Mouse (Mus musculus) hindbrain, embryonic 14.5 days (tissue): ENCODE results near the gene Klf16. TPM values are rescaled to one million over a fixed set of nuclear protein-coding genes. Genes with fewer than 3 reads are reported as not detected.
"Not testable (repeated sequence)": the region's sequence is repeated elsewhere in the genome, so short reads cannot be mapped to it uniquely, and the experiment has no call there.

Experiments
- ATAC-seq: fragments of 200-750 bp; cut with Nextera tagmentation; 2 replicates; pipeline ENCODE4 v1.8.0; 2017; ENCODE audit warnings: moderate number of reproducible peaks, mild to moderate bottlenecking, moderate TSS enrichment, moderate library complexity; ENCODE audit not compliant: low FRiP score
- DNase-seq: peaks from one replicate; pipeline ENCODE4 v3.0.0-alpha.2; 2015; ENCODE audit warnings: low spot score
- H3K27ac ChIP-seq: fragments of 300-500 bp; sonication (generic); 2 replicates; pipeline ENCODE4 v1.5.1; 2014; ENCODE audit warnings: mild to moderate bottlenecking, moderate library complexity
- H3K27me3 ChIP-seq: fragments of 300-500 bp; sonication (generic); 2 replicates; pipeline ENCODE4 v1.6.1; 2014; ENCODE audit warnings: mild to moderate bottlenecking, low read length, mixed read lengths; ENCODE audit not compliant: control insufficient read depth, insufficient read depth
- H3K36me3 ChIP-seq: fragments of 300-500 bp; sonication (generic); replicated peaks from 2 replicates; pipeline ENCODE4 v1.6.1; 2014; ENCODE audit not compliant: control insufficient read depth, insufficient read depth
- H3K4me1 ChIP-seq: fragments of 300-500 bp; sonication (generic); replicated peaks from 2 replicates; pipeline ENCODE4 v1.6.1; 2014; ENCODE audit warnings: antibody characterized with exemption, low read length, mixed read lengths; ENCODE audit not compliant: control insufficient read depth, insufficient read depth
- H3K4me2 ChIP-seq: fragments of 300-500 bp; sonication (generic); replicated peaks from 2 replicates; pipeline ENCODE4 v1.6.1; 2014; ENCODE audit warnings: mild to moderate bottlenecking, moderate library complexity
- H3K4me3 ChIP-seq: fragments of 300-500 bp; sonication (generic); replicated peaks from 2 replicates; pipeline ENCODE4 v1.5.1; 2014; ENCODE audit warnings: mild to moderate bottlenecking, low read length
- H3K9ac ChIP-seq: fragments of 300-500 bp; sonication (generic); 2 replicates; pipeline ENCODE4 v1.6.1; 2014
- H3K9me3 ChIP-seq: fragments of 300-500 bp; sonication (generic); 2 replicates; pipeline ENCODE4 v1.6.1; 2016; ENCODE audit warnings: low read length; ENCODE audit not compliant: control insufficient read depth
- whole genome bisulfite sequencing: fragments of 180-500 bp; shearing (Covaris S2); extraction: QIAGEN DNeasy Blood & Tissue Kit; methylation state at CpG from one replicate; pipeline ENCODE4 v1.1.7; 2014; 5-methylcytosine and 5-hydroxymethylcytosine counted together
- polyA plus RNA-seq: library from polyadenylated mRNA; unstranded; fragments of >200 nt; fragmentation: Nextera tagmentation; extraction: Ambion mirVana; gene quantifications from 2 replicates; pipeline ENCODE4 v1.2.1, GENCODE M21; 2014

The Klf16 gene
- polyA plus RNA-seq, 1 experiment from 2014 or later = 5.1 TPM

- no peak for ATAC-seq
- H3K9me3 ChIP-seq = no peaks in the 10 kb centered on the region
- H3K9ac ChIP-seq = no peak overlapping the region
- DNase-seq = no peak
- WGBS = 95% methylated on average over 34 of the region's 34 CpGs
- no peaks in the 10 kb centered on the region for H3K27me3 ChIP-seq
- H3K4me2 ChIP-seq = no peak overlapping the region
- no peak overlapping the region for H3K27ac ChIP-seq
- peaks cover 50% of the 10 kb centered on the region for H3K36me3 ChIP-seq
- no peak overlapping the region for H3K4me3 ChIP-seq
- peaks cover 15% of the 10 kb centered on the region for H3K4me1 ChIP-seq
These were observed 29.7 kb upstream of the Klf16 start for GRCm38 (mm10) chr10:80606737-80607350.

- H3K27me3 ChIP-seq = no peaks in the 10 kb centered on the region
- 92% methylated on average over 23 of the region's 23 CpGs for WGBS
- DNase-seq (no peak), ATAC-seq (no peak)
- H3K27ac ChIP-seq = no peak overlapping the region
- peaks cover 15% of the 10 kb centered on the region for H3K4me1 ChIP-seq
- H3K9ac ChIP-seq = no peak overlapping the region
- H3K4me2 ChIP-seq = no peak overlapping the region
- H3K36me3 ChIP-seq = peaks cover 47% of the 10 kb centered on the region
- H3K4me3 ChIP-seq = no peak overlapping the region
- no peaks in the 10 kb centered on the region for H3K9me3 ChIP-seq
These were observed 29.2 kb upstream of the Klf16 start for GRCm38 (mm10) chr10:80606306-80606705.

- not testable (repeated sequence) for H3K4me3 ChIP-seq, H3K4me2 ChIP-seq, H3K27ac ChIP-seq, H3K9me3 ChIP-seq, H3K27me3 ChIP-seq, H3K9ac ChIP-seq, ATAC-seq, DNase-seq
- WGBS = 89% methylated on average over 1 of the region's 4 CpGs
- Histone ChIP-seq H3K36me3 (peaks cover 46% of the 10 kb centered on the region), H3K4me1 (peaks cover 15% of the 10 kb centered on the region)
These were observed 28.6 kb upstream of the Klf16 start, which contains the start of gene Gm49322 for GRCm38 (mm10) chr10:80605721-80606120. Gene Gm49322, plus strand, starts transcription at chr10:80606021.

GRCm38 (mm10) chr10:80604988-80605387 lies 27.9 kb upstream of the Klf16 start:
- ATAC-seq = no peak
- 100% methylated on average over 2 of the region's 2 CpGs for WGBS
- Histone ChIP-seq H3K27ac (no peak overlapping the region), H3K36me3 (peaks cover 39% of the 10 kb centered on the region), H3K4me2 (no peak overlapping the region), H3K27me3 (no peaks in the 10 kb centered on the region), H3K4me3 (no peak overlapping the region), H3K9me3 (no peaks in the 10 kb centered on the region), H3K9ac (no peak overlapping the region), H3K4me1 (peaks cover 15% of the 10 kb centered on the region)
- no peak for DNase-seq

GRCm38 (mm10) chr10:80604001-80604509 lies 26.9 kb upstream of the Klf16 start:
- no peak overlapping the region for H3K27ac ChIP-seq

GRCm38 (mm10) chr10:80603364-80603763 lies 26.2 kb upstream of the Klf16 start:
- DNase-seq (no peak), ATAC-seq (peak; percentile 1; the same call in 1 of the 2 replicates)
- Histone ChIP-seq H3K27me3 (no peaks in the 10 kb centered on the region), H3K36me3 (peaks cover 23% of the 10 kb centered on the region), H3K4me2 (peak overlapping the region; percentile 89), H3K27ac (peak overlapping the region; percentile 89), H3K4me1 (peaks cover 15% of the 10 kb centered on the region), H3K9me3 (no peaks in the 10 kb centered on the region), H3K9ac (peak overlapping the region; percentile 68), H3K4me3 (peak overlapping the region; percentile 52)
- 31% methylated on average over 7 of the region's 7 CpGs for WGBS

More at GRCm38 (mm10) chr10:80604001-80604509, 26.9 kb upstream of the Klf16 start:
- H3K9ac ChIP-seq = peak overlapping the region; percentile 68
- no peaks in the 10 kb centered on the region for H3K27me3 ChIP-seq
- WGBS = 87% methylated on average over 7 of the region's 7 CpGs
- peak overlapping the region; percentile 89 for H3K4me2 ChIP-seq
- H3K4me3 ChIP-seq = peak overlapping the region; percentile 52
- peaks cover 15% of the 10 kb centered on the region for H3K4me1 ChIP-seq
- ATAC-seq (no peak), DNase-seq (no peak)
- peaks cover 30% of the 10 kb centered on the region for H3K36me3 ChIP-seq
- H3K9me3 ChIP-seq = no peaks in the 10 kb centered on the region

GRCm38 (mm10) chr10:80602698-80603325 lies 25.7 kb upstream of the Klf16 start, which contains the start of the genes Scamp4 and Adat3:
Gene Scamp4, plus strand, starts transcription at chr10:80602872.
Gene Adat3, plus strand, starts transcription at chr10:80602880.
- peak within 1 kb of the TSS; percentile 68 for H3K9ac ChIP-seq
- H3K4me1 ChIP-seq = peaks cover 15% of the 10 kb centered on the region
- H3K4me2 ChIP-seq = peak within 1 kb of the TSS; percentile 89
- peak within 1 kb of the TSS; percentile 52 for H3K4me3 ChIP-seq
- no peaks in the 10 kb centered on the region for H3K9me3 ChIP-seq
- H3K27me3 ChIP-seq = no peaks in the 10 kb centered on the region
- WGBS = under 1% methylated on average over 54 of the region's 54 CpGs
- ATAC-seq = peak; percentile 97
- peak within 1 kb of the TSS; percentile 89 for H3K27ac ChIP-seq
- peaks cover 17% of the 10 kb centered on the region for H3K36me3 ChIP-seq
- peak; percentile 94 for DNase-seq

GRCm38 (mm10) chr10:80596318-80596717 lies 19.2 kb upstream of the Klf16 start:
- 48% methylated on average over 4 of the region's 4 CpGs for WGBS
- Histone ChIP-seq H3K9ac (no peak overlapping the region), H3K4me1 (no peaks in the 10 kb centered on the region), H3K27ac (no peak overlapping the region), H3K27me3 (no peaks in the 10 kb centered on the region), H3K4me3 (no peak overlapping the region), H3K4me2 (no peak overlapping the region), H3K9me3 (no peaks in the 10 kb centered on the region), H3K36me3 (no peaks in the 10 kb centered on the region)
- DNase-seq = no peak
- no peak for ATAC-seq
